Mouse (Mus musculus) midbrain, embryonic 16.5 days (tissue): Measurements from ENCODE around the gene H2al1f. TPM values are rescaled to one million over a fixed set of nuclear protein-coding genes. Genes with fewer than 3 reads are reported as not detected.
"Not testable (repeated sequence)": the region's sequence is repeated elsewhere in the genome, so short reads cannot be mapped to it uniquely, and the experiment has no call there.

Source experiments
- ATAC-seq: fragments of 200-750 bp; cut with Nextera tagmentation; 2 replicates; pipeline ENCODE4 v1.8.0; 2017; ENCODE audit warnings: moderate TSS enrichment
- H3K27ac ChIP-seq: fragments of 300-500 bp; sonication (generic); 2 replicates; pipeline ENCODE4 v1.5.1; 2014; ENCODE audit warnings: mild to moderate bottlenecking, low read length, mixed read lengths
- H3K27me3 ChIP-seq: fragments of 300-500 bp; sonication (generic); 2 replicates; pipeline ENCODE4 v1.6.1; 2014; ENCODE audit warnings: low read depth, low read length, mixed read lengths; ENCODE audit not compliant: control insufficient read depth, insufficient read depth
- H3K36me3 ChIP-seq: fragments of 300-500 bp; sonication (generic); 2 replicates; pipeline ENCODE4 v1.6.1; 2014; ENCODE audit warnings: mild to moderate bottlenecking, low read length, moderate library complexity, mixed read lengths; ENCODE audit not compliant: control insufficient read depth, insufficient read depth
- H3K4me1 ChIP-seq: fragments of 300-500 bp; sonication (generic); 2 replicates; pipeline ENCODE4 v1.6.1; 2014; ENCODE audit warnings: mild to moderate bottlenecking, low read length, mixed read lengths; ENCODE audit not compliant: control insufficient read depth, insufficient read depth
- H3K4me2 ChIP-seq: fragments of 300-500 bp; sonication (generic); 2 replicates; pipeline ENCODE4 v1.6.1; 2014; ENCODE audit warnings: mild to moderate bottlenecking, low read length, mixed read lengths
- H3K4me3 ChIP-seq: fragments of 300-500 bp; sonication (generic); 2 replicates; pipeline ENCODE4 v1.5.1; 2014; ENCODE audit warnings: low read depth, mild to moderate bottlenecking, low read length, moderate library complexity, mixed read lengths
- H3K9ac ChIP-seq: fragments of 300-500 bp; sonication (generic); 2 replicates; pipeline ENCODE4 v1.6.1; 2014; ENCODE audit warnings: low read depth, low read length, mixed read lengths
- H3K9me3 ChIP-seq: fragments of 300-500 bp; sonication (generic); replicated peaks from 2 replicates; pipeline ENCODE4 v1.6.1; 2014; ENCODE audit warnings: mild to moderate bottlenecking, low read length, mixed read lengths; ENCODE audit not compliant: control insufficient read depth, poor library complexity, severe bottlenecking
- WGBS: fragments of 180-500 bp; shearing (Covaris S2); extraction: QIAGEN DNeasy Blood & Tissue Kit; methylation state at CpG from one replicate; pipeline ENCODE4 v1.1.7; 2014; 5-methylcytosine and 5-hydroxymethylcytosine counted together
- polyA plus RNA-seq: library from polyadenylated mRNA; unstranded; fragments of >200 nt; fragmentation: Nextera tagmentation; extraction: Ambion mirVana; gene quantifications from 2 replicates; pipeline ENCODE4 v1.2.1, GENCODE M21; 2015

Gene H2al1f
- not detected in 2 replicates for polyA plus RNA-seq

DNA sequence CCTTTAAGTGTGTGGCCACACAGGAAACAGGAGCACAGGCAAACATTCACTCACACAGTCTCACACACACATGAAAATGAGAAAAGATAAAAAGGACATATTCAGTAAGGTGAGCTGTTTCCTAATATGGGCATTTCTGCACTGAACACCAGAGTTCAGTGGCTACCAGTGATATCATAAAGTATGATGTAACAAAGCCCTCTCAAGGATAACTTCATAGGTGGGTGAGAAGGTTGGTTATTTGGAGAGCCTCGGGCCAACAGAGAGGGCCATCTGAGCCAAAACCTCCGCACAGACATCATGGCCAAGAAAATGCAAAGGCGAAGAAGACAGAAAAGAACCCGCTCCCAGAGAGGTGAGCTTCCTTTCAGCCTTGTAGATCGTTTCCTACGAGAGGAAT is at the start of gene H2al1f:
TSS of gene H2al1f (plus strand) at position 301 of the 400 bp plus-strand sequence.
- not testable (repeated sequence) for ATAC-seq, H3K36me3 ChIP-seq, H3K4me2 ChIP-seq, H3K27ac ChIP-seq, H3K9ac ChIP-seq, H3K27me3 ChIP-seq, H3K9me3 ChIP-seq, H3K4me3 ChIP-seq, H3K4me1 ChIP-seq
- no CpG with 5 or more reads among the region's 6 CpGs for WGBS

DNA sequence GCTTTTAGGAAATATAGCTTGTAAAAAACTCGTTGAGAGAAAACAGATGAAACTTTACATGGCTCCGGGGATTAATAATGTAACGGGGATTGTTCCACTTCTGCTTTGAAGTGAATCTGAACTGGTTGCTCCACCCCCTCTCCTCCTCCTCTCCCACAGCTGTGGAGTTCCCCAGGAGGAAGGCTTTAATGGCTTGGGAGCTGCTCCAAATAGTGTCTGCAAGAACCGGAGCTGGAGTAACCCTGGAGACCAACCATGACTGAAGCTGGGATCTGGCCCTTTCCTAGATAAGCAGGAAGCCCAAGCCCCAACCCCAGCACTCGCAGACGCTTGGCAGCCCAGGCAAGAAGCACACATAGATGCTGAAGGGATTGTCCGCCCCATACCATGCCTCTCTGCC is 47.2 kb upstream of the H2al1f start:
- 55% methylated on average over 7 of the region's 7 CpGs for WGBS

GRCm38 (mm10) chrX:11269074-11269473 is 45.9 kb upstream of the H2al1f start:
- WGBS = 79% methylated on average over 3 of the region's 3 CpGs
- peak; percentile 51; the same call in 1 of the 2 replicates for ATAC-seq

More for the DNA sequence above, 47.2 kb upstream of the H2al1f start:
- H3K9me3 ChIP-seq = no peaks in the 10 kb centered on the region
- no peak overlapping the region for H3K4me3 ChIP-seq
- H3K4me2 ChIP-seq = no peak overlapping the region
- no peak overlapping the region for H3K27ac ChIP-seq
- no peak overlapping the region for H3K9ac ChIP-seq
- ATAC-seq = no peak
- H3K4me1 ChIP-seq = no peaks in the 10 kb centered on the region
- no peaks in the 10 kb centered on the region for H3K36me3 ChIP-seq
- no peaks in the 10 kb centered on the region for H3K27me3 ChIP-seq

GRCm38 (mm10) chrX:11273190-11273589 is 41.8 kb upstream of the H2al1f start:
- H3K9ac ChIP-seq = no peak overlapping the region
- no peaks in the 10 kb centered on the region for H3K27me3 ChIP-seq
- no peak overlapping the region for H3K4me2 ChIP-seq
- no peak overlapping the region for H3K27ac ChIP-seq
- 77% methylated on average over 3 of the region's 3 CpGs for WGBS
- no peaks in the 10 kb centered on the region for H3K36me3 ChIP-seq
- no peaks in the 10 kb centered on the region for H3K4me1 ChIP-seq
- H3K4me3 ChIP-seq = no peak overlapping the region
- H3K9me3 ChIP-seq = no peaks in the 10 kb centered on the region
- no peak for ATAC-seq

More at GRCm38 (mm10) chrX:11269074-11269473, 45.9 kb upstream of the H2al1f start:
- Histone ChIP-seq H3K9me3 (no peaks in the 10 kb centered on the region), H3K4me2 (no peak overlapping the region), H3K9ac (no peak overlapping the region), H3K27ac (no peak overlapping the region), H3K4me1 (no peaks in the 10 kb centered on the region), H3K27me3 (no peaks in the 10 kb centered on the region), H3K4me3 (no peak overlapping the region), H3K36me3 (no peaks in the 10 kb centered on the region)

GRCm38 (mm10) chrX:11277083-11277482 is 37.9 kb upstream of the H2al1f start:
- no peak for ATAC-seq
- H3K4me1 ChIP-seq = no peaks in the 10 kb centered on the region
- no peak overlapping the region for H3K27ac ChIP-seq
- H3K4me3 ChIP-seq = no peak overlapping the region
- 79% methylated on average over 6 of the region's 6 CpGs for WGBS
- H3K27me3 ChIP-seq = no peaks in the 10 kb centered on the region
- H3K36me3 ChIP-seq = no peaks in the 10 kb centered on the region
- H3K9me3 ChIP-seq = no peaks in the 10 kb centered on the region
- no peak overlapping the region for H3K9ac ChIP-seq
- H3K4me2 ChIP-seq = no peak overlapping the region

- Histone ChIP-seq H3K27ac (no peak overlapping the region), H3K4me3 (no peak overlapping the region), H3K36me3 (no peaks in the 10 kb centered on the region), H3K9me3 (no peaks in the 10 kb centered on the region), H3K9ac (no peak overlapping the region), H3K4me1 (no peaks in the 10 kb centered on the region), H3K4me2 (no peak overlapping the region), H3K27me3 (no peaks in the 10 kb centered on the region)
- no peak for ATAC-seq
- 82% methylated on average over 2 of the region's 2 CpGs for WGBS
These were observed 34.2 kb upstream of the H2al1f start for GRCm38 (mm10) chrX:11280741-11281140.

DNA sequence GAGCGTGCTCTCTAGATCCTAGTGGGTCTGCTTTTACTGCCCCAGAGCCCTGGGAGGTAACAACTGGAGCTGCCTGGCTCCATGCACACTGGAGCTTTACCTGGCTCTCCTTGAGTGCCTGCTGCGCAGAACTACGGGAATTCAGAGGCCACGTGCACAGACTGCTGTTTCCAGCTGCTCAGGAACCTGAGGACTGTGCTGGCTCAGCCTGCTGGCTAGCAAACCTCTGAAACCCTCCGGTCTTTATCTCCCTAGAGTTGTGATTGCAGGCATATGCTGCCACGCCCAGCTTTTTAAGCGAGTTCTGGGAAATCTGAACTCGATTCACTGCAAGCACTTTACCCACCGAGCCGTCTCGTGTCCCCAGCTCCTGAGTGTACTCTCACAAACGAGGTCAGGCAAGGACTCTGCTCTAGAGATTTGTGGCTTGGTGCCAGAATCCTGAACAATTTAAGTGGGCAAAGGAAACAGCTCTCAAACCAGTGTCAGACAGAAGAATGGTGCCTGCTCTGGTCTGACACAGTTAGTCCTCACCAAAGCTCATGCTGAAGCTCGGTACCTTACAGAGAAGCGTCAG is 26.6 kb upstream of the H2al1f start:
- Histone ChIP-seq H3K36me3 (no peaks in the 10 kb centered on the region), H3K4me1 (no peaks in the 10 kb centered on the region), H3K4me2 (no peak overlapping the region), H3K27me3 (no peaks in the 10 kb centered on the region), H3K4me3 (no peak overlapping the region), H3K9me3 (no peaks in the 10 kb centered on the region), H3K27ac (no peak overlapping the region), H3K9ac (no peak overlapping the region)
- ATAC-seq = no peak
- WGBS = 70% methylated on average over 14 of the region's 14 CpGs

- H3K27me3 ChIP-seq = no peaks in the 10 kb centered on the region
- 44% methylated on average over 4 of the region's 4 CpGs for WGBS
- H3K9me3 ChIP-seq = no peaks in the 10 kb centered on the region
- H3K9ac ChIP-seq = no peak overlapping the region
- H3K4me3 ChIP-seq = no peak overlapping the region
- no peaks in the 10 kb centered on the region for H3K4me1 ChIP-seq
- H3K36me3 ChIP-seq = no peaks in the 10 kb centered on the region
- H3K27ac ChIP-seq = no peak overlapping the region
- no peak overlapping the region for H3K4me2 ChIP-seq
- ATAC-seq = no peak
These were observed 25.7 kb upstream of the H2al1f start for GRCm38 (mm10) chrX:11289244-11289643.

DNA sequence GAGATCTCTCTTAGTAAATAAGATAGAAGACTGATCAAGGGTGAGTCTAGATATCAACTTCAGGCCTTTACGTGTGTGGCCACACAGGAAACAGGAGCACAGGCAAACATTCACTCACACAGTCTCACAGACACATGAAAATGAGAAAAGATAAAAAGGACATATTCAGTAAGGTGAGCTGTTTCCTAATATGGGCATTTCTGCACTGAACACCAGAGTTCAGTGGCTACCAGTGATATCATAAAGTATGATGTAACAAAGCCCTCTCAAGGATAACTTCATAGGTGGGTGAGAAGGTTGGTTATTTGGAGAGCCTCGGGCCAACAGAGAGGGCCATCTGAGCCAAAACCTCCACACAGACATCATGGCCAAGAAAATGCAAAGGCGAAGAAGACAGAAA is 16.0 kb upstream of the H2al1f start, which contains the start of gene H2al1a:
TSS of gene H2al1a (plus strand) at position 301 of the 400 bp plus-strand sequence.
- not testable (repeated sequence) for H3K27me3 ChIP-seq, H3K4me3 ChIP-seq, H3K36me3 ChIP-seq, H3K9ac ChIP-seq, H3K4me2 ChIP-seq, H3K27ac ChIP-seq, H3K9me3 ChIP-seq, H3K4me1 ChIP-seq, ATAC-seq
- no CpG with 5 or more reads among the region's 3 CpGs for WGBS
